Mouse (Mus musculus): ENCODE data around the gene Marc1. TPM values are rescaled to one million over a fixed set of nuclear protein-coding genes. Genes with fewer than 3 reads are reported as not detected.
A peak's percentile ranks its signal among the peaks of the same experiment; 100 is the strongest.

The Marc1 gene
- polyA plus RNA-seq, 1 experiment from 2014 or later: 0.36 TPM

DNA sequence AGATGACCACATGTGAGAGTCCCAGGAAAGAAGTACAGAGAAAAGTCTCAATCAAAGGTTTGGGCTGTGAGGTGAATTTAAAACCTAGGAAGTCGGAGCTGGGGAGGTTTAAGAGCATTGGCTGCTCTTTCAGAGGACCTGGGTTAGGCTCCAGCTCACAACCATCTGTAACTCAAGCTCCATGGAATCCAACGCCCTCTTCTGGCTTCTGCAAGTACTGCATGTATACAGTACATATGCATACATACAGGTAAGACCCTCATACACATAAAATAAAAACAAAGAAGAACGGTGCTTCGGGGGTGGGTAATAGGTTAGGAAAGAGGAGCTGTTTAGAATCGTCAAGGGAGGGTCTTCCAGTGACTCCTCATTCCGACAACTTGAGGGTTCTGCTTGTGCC is 6.7 kb upstream of the Marc1 start:
- WGBS: 86% methylated on average over 6 of the region's 6 CpGs
- no peak overlapping the region for H3K4me3 ChIP-seq (replicated peaks)
- H3K9ac ChIP-seq (replicated peaks): no peak overlapping the region
- H3K27ac ChIP-seq (replicated peaks): no peak overlapping the region
- H3K36me3 ChIP-seq: peaks cover 33% of the 10 kb centered on the region
- H3K27me3 ChIP-seq (replicated peaks): no peaks in the 10 kb centered on the region
- no peaks in the 10 kb centered on the region for H3K9me3 ChIP-seq (replicated peaks)
- no peak for ATAC-seq (ENCODE audit: low FRiP score)
- H3K4me1 ChIP-seq: peaks cover 4% of the 10 kb centered on the region
- no peak overlapping the region for H3K4me2 ChIP-seq

DNA sequence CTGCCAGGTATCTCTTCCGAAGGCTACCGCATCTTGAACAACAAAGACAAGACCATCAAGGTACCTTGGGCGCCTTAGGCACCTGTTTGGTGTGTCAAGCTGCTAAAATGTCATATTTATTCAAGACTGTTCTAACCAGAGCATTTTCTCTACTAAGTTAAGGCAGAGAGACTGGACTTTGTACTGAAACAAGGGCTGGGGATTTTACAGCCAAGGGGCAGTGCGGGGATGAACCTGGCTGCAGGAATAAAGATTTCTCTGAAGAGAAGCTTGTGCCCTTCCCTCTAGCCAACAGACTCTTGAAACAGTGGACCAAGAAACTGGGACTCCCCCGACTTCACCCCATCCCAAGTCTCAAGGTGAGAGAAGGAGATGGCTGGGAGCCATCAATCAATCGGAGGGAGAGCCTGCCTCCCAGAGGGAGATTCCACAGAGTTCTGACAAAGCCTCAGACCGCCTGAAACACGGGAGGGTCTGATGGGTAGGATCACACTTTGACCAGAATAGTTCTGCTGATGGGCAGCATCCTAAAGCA is 670 bp upstream of the Marc1 start:
- 81% methylated on average over 8 of the region's 8 CpGs for WGBS
- 0 out of 2 replicates have a peak, but pooled peaks cover 12% of the 10 kb centered on the region for H3K36me3 ChIP-seq
- peaks cover 27% of the 10 kb centered on the region for H3K27me3 ChIP-seq (replicated peaks)
- H3K4me1 ChIP-seq: peaks cover 11% of the 10 kb centered on the region
- no peak for ATAC-seq (ENCODE audit: low FRiP score)
- no peak overlapping the region for H3K9ac ChIP-seq (replicated peaks)
- H3K4me2 ChIP-seq: no peak overlapping the region
- no peak overlapping the region for H3K27ac ChIP-seq (replicated peaks)
- no peaks in the 10 kb centered on the region for H3K9me3 ChIP-seq (replicated peaks)
- no peak overlapping the region for H3K4me3 ChIP-seq (replicated peaks)

DNA sequence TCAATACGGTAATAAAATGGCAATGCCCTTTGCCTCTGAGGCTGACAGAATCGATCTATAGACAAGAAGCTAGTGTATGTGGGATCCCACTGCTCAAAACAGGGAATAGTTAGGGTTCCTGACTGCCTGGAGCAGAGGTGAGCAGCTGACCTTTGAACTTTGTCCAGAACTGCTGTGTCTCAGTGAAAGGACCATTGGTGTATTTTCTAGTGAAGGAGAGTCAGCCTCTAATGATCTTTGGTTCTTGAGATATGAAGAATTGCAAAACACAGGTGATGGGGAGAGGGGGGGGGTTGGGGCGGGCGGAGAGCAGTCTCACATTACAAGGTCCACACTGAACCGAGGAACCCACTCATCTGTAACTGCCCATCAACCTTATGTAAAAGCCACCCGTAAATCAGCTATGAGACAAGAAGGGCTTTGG is 1.5 kb downstream of the Marc1 start:
- Histone ChIP-seq H3K4me3 (replicated peaks) (no peak overlapping the region), H3K4me1 (peaks cover 11% of the 10 kb centered on the region), H3K4me2 (no peak overlapping the region), H3K36me3 (0 out of 2 replicates have a peak, but pooled peaks cover 7% of the 10 kb centered on the region), H3K9ac (replicated peaks) (no peak overlapping the region), H3K9me3 (replicated peaks) (no peaks in the 10 kb centered on the region), H3K27me3 (replicated peaks) (peaks cover 27% of the 10 kb centered on the region), H3K27ac (replicated peaks) (no peak overlapping the region)
- 68% methylated on average over 6 of the region's 6 CpGs for WGBS
- no peak for ATAC-seq (ENCODE audit: low FRiP score)

DNA sequence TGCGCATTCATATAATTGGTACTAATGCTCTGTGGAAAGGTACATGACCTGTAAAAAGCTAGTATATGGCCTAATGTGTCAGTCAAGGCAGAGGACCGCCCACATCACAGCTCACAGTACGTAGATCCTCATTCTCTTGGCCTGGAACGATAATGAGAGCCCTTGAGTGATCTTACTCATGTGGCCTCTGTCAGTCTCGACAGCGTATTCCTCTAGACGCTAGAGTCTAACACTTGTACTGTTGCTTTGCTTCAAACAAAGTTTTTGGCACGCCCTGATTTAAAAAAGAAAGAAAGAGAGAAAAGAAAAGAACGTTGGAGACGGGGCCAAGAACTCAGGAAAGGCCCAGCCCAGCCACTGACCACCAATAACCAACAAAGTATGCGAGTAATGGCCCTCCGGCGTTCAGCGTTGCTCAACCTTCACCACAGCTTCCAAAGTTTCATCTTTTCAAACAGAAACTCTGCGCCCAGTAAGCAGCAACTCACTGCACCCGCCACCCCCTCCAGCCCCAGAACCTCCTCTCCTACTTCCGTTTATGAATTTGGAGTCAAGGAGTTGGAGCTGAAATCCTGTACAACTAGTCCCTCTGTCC is 2.6 kb downstream of the Marc1 start:
- Histone ChIP-seq H3K4me2 (no peak overlapping the region), H3K4me1 (peaks cover 11% of the 10 kb centered on the region), H3K9me3 (replicated peaks) (no peaks in the 10 kb centered on the region), H3K27ac (replicated peaks) (no peak overlapping the region), H3K36me3 (0 out of 2 replicates have a peak, but pooled peaks cover 5% of the 10 kb centered on the region), H3K27me3 (replicated peaks) (peaks cover 27% of the 10 kb centered on the region), H3K4me3 (replicated peaks) (no peak overlapping the region), H3K9ac (replicated peaks) (no peak overlapping the region)
- WGBS: 91% methylated on average over 17 of the region's 17 CpGs
- no peak for ATAC-seq (ENCODE audit: low FRiP score)

DNA sequence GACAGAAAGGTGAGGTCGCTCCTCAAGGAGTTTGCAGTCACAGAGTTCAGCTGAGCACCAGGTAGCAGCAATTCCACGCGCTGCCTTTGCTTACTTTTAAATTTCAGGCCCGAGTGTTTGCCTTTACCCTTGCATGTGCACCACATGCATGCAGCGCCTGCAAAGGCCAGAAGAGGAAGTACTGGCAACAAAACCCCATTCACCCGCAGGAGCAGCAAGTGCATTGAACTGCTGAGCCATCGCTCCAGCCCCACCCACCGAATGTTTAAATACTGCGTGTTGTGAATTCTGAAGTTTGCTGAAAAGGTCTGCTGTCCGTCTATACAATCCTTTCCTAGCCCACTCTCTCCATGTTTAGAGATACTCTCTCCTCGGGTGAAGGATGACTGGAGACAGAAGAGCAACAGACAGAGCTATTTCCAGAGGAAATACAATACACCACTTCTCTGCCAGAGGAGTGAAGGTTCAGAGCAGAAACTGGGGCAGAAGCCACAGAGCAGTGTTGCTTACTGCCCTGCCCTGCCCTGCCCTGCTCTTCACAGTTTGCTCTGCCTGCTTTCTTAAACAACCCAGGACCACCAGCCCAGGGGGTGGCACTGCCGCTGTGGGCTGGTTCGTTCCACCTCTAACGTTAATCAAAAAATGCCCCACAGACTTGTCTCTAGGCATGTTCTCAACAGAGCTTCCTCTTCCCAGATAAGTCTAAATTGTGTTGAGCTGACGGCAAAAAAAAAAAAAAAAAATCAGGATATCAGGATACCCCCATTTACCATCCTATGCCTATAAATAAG is 3.3 kb downstream of the Marc1 start:
- no peak for ATAC-seq (ENCODE audit: low FRiP score)
- Histone ChIP-seq H3K27ac (replicated peaks) (no peak overlapping the region), H3K4me3 (replicated peaks) (no peak overlapping the region)

DNA sequence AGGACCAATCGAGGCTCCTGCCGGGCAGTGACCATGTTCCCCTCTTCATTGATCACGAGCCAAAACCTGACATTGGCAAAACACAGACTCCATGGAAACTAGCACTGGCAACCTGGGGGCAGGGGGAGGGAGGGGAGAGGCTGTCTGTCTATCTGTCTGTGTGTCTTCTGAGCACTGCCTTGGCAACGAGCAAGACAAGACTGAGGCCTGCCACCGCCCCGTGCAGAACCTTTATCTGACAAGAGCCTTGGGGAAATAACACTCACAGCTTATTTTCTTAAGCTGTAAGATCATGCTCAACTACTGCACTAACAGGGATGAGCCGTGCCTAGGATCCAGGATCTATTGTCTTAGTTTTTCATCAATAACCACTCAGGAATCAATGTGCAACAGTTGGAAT is 4.0 kb downstream of the Marc1 start:
- H3K9ac ChIP-seq (replicated peaks): no peak overlapping the region
- H3K4me3 ChIP-seq (replicated peaks): no peak overlapping the region
- no peaks in the 10 kb centered on the region for H3K9me3 ChIP-seq (replicated peaks)
- H3K27me3 ChIP-seq (replicated peaks): peaks cover 23% of the 10 kb centered on the region
- no peak overlapping the region for H3K4me2 ChIP-seq
- peaks cover 11% of the 10 kb centered on the region for H3K4me1 ChIP-seq
- no peak for ATAC-seq (ENCODE audit: low FRiP score)
- no peaks in the 10 kb centered on the region for H3K36me3 ChIP-seq
- no peak overlapping the region for H3K27ac ChIP-seq (replicated peaks)
- 77% methylated on average over 7 of the region's 7 CpGs for WGBS

More for the DNA sequence above, 3.3 kb downstream of the Marc1 start:
- Histone ChIP-seq H3K4me2 (no peak overlapping the region), H3K9me3 (replicated peaks) (no peaks in the 10 kb centered on the region), H3K27me3 (replicated peaks) (peaks cover 27% of the 10 kb centered on the region), H3K4me1 (peaks cover 11% of the 10 kb centered on the region), H3K9ac (replicated peaks) (no peak overlapping the region), H3K36me3 (no peaks in the 10 kb centered on the region)
- WGBS: 73% methylated on average over 15 of the region's 15 CpGs

DNA sequence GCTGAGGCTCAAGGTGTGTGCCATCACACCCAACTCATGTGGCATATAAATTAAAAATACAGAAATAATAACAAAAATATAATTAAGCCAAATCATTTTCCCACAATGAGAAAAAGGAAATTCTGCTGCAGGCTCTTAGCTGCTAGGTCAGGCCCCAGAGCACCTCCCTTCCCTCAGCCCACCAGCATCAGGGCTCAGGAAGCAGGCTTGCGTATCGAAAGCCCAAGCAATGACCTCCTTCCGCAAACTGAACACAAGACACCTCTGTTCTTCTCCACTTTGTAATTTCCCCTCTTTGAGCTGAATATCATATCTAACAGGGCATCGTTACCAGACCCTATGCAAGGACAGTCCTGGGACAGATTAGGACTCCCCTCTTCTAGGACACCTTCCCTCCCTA is 5.4 kb downstream of the Marc1 start:
- Histone ChIP-seq H3K9me3 (replicated peaks) (no peaks in the 10 kb centered on the region; the same call in 1 of the 2 replicates), H3K9ac (replicated peaks) (no peak overlapping the region), H3K4me1 (peaks cover 7% of the 10 kb centered on the region), H3K4me3 (replicated peaks) (no peak overlapping the region), H3K27ac (replicated peaks) (no peak overlapping the region), H3K36me3 (no peaks in the 10 kb centered on the region), H3K4me2 (no peak overlapping the region), H3K27me3 (replicated peaks) (peaks cover 12% of the 10 kb centered on the region)
- ATAC-seq (ENCODE audit: low FRiP score): no peak
- 98% methylated on average over 4 of the region's 4 CpGs for WGBS

DNA sequence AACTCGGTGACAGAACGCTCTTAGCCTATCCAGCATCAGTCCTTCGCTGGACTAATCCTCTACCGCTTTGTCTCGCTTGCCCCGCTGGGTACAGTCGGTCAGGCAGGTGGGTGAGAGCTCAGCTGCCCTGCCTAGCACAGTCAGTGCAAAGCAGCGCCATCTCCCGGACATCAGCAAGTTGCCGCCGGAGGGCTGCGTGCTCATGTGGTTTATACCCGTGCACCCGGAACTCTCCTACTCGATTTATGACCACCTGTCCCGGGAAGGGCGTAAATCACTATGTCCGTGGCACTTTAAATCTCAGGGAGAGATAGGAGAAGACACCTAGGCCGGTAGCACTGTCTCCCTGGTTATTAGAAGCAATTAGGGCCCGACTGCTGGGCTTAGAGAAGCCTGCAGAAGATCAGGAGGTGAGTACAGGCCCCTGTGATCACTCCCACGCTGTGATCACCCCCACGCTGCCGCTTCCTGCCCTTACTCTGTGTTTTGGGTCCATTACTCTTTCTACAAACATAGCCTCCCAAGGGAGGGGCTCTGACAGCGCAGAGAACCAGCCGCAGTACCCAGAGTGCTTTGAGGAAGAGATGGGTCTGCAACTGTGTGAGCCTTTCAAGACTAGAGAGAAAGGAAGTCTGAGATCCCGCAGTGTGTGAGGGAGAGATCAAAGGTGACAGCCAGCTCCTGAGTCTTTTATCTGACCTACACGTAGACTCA is 17.8 kb downstream of the Marc1 start:
- Histone ChIP-seq H3K27me3 (replicated peaks) (0 out of 2 replicates have a peak, but pooled peaks cover 3% of the 10 kb centered on the region), H3K36me3 (no peaks in the 10 kb centered on the region), H3K4me1 (peaks cover 6% of the 10 kb centered on the region; the same call in 1 of the 2 replicates), H3K4me3 (replicated peaks) (no peak overlapping the region), H3K4me2 (peak overlapping the region; percentile 30), H3K9me3 (replicated peaks) (no peaks in the 10 kb centered on the region), H3K9ac (replicated peaks) (no peak overlapping the region), H3K27ac (replicated peaks) (no peak overlapping the region)
- WGBS: 12% methylated on average over 27 of the region's 27 CpGs
- ATAC-seq (ENCODE audit: low FRiP score): no peak

DNA sequence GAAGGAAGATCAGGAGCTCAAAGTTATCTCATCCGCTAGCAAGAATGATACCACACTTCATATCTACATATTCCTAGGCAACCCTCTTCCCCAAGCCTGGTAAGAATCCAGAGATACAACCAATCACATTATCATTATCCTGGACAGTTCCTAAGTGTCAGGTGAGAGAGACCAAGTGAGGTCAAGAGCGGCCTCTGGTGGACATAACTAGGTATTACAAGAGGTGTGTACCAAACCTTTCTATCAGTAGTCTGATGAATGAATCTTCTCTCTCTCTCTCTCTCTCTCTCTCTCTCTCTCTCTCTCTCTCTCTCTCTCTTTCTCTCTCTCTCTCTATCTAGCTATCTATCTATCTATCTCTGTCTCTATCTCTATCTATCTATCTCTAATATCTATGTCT is 20.0 kb downstream of the Marc1 start:
- no peaks in the 10 kb centered on the region for H3K36me3 ChIP-seq
- H3K9ac ChIP-seq (replicated peaks): no peak overlapping the region
- H3K4me1 ChIP-seq: peaks cover 6% of the 10 kb centered on the region; the same call in 1 of the 2 replicates
- H3K4me3 ChIP-seq (replicated peaks): no peak overlapping the region
- no peak overlapping the region for H3K27ac ChIP-seq (replicated peaks)
- 0 out of 2 replicates have a peak, but pooled peaks cover 3% of the 10 kb centered on the region for H3K27me3 ChIP-seq (replicated peaks)
- H3K4me2 ChIP-seq: no peak overlapping the region
- no peaks in the 10 kb centered on the region for H3K9me3 ChIP-seq (replicated peaks)
- ATAC-seq (ENCODE audit: low FRiP score): no peak
- 9% methylated on average over 2 of the region's 2 CpGs for WGBS

DNA sequence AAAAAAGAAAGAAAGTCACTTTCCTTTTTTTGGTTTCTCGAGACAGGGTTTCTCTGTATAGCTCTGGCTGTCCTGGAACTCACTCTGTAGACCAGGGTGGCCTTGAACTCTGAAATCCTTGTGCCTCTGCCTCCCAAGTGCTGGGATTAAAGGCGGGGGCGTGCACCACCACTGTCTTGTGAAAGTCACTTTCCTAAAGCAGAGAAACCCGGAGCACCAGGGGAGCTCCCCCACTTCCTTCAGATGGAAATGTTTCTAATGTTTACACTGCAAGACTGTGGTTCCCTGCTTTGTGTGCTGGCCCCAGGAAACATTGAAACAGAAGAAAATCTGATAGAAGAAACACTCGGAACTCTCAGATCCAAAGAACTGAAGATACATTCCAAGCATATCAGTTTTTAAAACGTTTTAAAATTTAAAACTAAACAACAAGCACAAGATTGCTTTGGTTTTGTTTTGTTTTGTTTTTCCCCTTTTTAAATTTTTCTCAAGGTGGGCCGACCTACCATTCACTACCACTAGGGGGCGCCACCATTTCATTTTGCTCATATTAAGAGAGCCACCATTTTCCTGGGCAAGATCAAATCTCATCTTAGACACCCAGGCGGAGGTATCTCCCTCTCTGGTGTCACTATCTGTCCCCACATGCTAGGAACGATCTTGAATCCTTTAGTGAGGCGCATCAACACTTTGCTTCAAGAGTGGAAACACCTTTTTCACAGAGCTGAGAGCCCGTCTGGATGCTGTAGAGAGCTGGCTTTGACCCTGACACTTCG is 24.5 kb downstream of the Marc1 start:
- Histone ChIP-seq H3K27ac (replicated peaks) (no peak overlapping the region), H3K4me1 (no peaks in the 10 kb centered on the region), H3K4me3 (replicated peaks) (no peak overlapping the region), H3K9me3 (replicated peaks) (no peaks in the 10 kb centered on the region), H3K36me3 (no peaks in the 10 kb centered on the region), H3K4me2 (no peak overlapping the region), H3K9ac (replicated peaks) (no peak overlapping the region), H3K27me3 (replicated peaks) (no peaks in the 10 kb centered on the region)
- WGBS: 69% methylated on average over 13 of the region's 13 CpGs
- ATAC-seq (ENCODE audit: low FRiP score): no peak

DNA sequence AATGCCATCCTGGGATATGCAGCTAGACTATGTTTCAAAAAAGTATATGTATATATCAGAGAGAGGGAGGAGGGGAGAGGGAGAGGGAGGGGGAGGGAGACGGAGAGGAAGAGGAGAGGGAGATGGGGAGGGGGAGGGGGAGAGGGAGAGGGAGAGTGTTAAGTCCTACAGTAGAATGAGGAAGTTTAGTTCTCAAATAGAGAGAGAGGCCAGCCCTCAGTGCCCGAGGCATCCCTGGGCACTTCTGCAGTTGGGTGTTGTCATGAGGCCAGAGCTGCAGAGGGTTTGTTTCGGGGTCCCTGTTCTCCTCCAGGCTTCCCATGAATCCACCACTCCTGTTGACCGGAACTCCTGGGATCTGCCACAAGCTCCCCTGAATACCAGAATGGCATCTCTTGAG is 27.5 kb downstream of the Marc1 start:
- no peaks in the 10 kb centered on the region for H3K4me1 ChIP-seq
- no peaks in the 10 kb centered on the region for H3K27me3 ChIP-seq (replicated peaks)
- 78% methylated on average over 4 of the region's 4 CpGs for WGBS
- no peak overlapping the region for H3K9ac ChIP-seq (replicated peaks)
- H3K4me3 ChIP-seq (replicated peaks): no peak overlapping the region
- ATAC-seq (ENCODE audit: low FRiP score): no peak
- no peaks in the 10 kb centered on the region for H3K36me3 ChIP-seq
- no peak overlapping the region for H3K27ac ChIP-seq (replicated peaks)
- H3K4me2 ChIP-seq: no peak overlapping the region
- no peaks in the 10 kb centered on the region for H3K9me3 ChIP-seq (replicated peaks)

Data from neural tube, embryonic 15.5 days (tissue).